Mouse (Mus musculus) liver, postnatal 0 days (tissue): ENCODE results near the gene Gamt. TPM values are rescaled to one million over a fixed set of nuclear protein-coding genes. Genes with fewer than 3 reads are reported as not detected.

Source experiments
- ATAC-seq: fragments of 200-750 bp; cut with Nextera tagmentation; 2 replicates; pipeline ENCODE4 v1.8.0; 2017; ENCODE audit warnings: mild to moderate bottlenecking, moderate library complexity
- DNase-seq: peaks from one replicate; pipeline ENCODE4 v3.0.0-alpha.2; 2016
- H3K27ac ChIP-seq: fragments of 300-500 bp; sonication (generic); 2 replicates; pipeline ENCODE4 v1.5.1; 2014; ENCODE audit warnings: antibody characterized with exemption, moderate library complexity, mild to moderate bottlenecking, low read depth
- H3K27me3 ChIP-seq: fragments of 300-500 bp; sonication (generic); 2 replicates; pipeline ENCODE4 v1.6.1; 2014; ENCODE audit warnings: low read length, control low read depth, mixed read lengths; ENCODE audit not compliant: insufficient read depth
- H3K36me3 ChIP-seq: fragments of 300-500 bp; sonication (generic); replicated peaks from 2 replicates; pipeline ENCODE4 v1.6.1; 2014; ENCODE audit warnings: mild to moderate bottlenecking, control low read depth, low read length, moderate library complexity, mixed read lengths; ENCODE audit not compliant: insufficient read depth
- H3K4me1 ChIP-seq: fragments of 300-500 bp; sonication (generic); 2 replicates; pipeline ENCODE4 v1.6.1; 2014; ENCODE audit warnings: antibody characterized with exemption, mild to moderate bottlenecking, control low read depth; ENCODE audit not compliant: insufficient read depth
- H3K4me2 ChIP-seq: fragments of 300-500 bp; sonication (generic); 2 replicates; pipeline ENCODE4 v1.6.1; 2014; ENCODE audit warnings: low read depth, mild to moderate bottlenecking, low read length, moderate library complexity, mixed read lengths
- H3K4me3 ChIP-seq: fragments of 300-500 bp; sonication (generic); 2 replicates; pipeline ENCODE4 v1.5.1; 2014; ENCODE audit warnings: low read depth, low read length
- H3K9ac ChIP-seq: fragments of 300-500 bp; sonication (generic); replicated peaks from 2 replicates; pipeline ENCODE4 v1.6.1; 2014; ENCODE audit warnings: mild to moderate bottlenecking, moderate library complexity
- H3K9me3 ChIP-seq: fragments of 300-500 bp; sonication (generic); 2 replicates; pipeline ENCODE4 v1.6.1; 2016; ENCODE audit warnings: mild to moderate bottlenecking, control low read depth, low read length, mixed read lengths
- CTCF ChIP-seq: sonication (generic); IDR thresholded peaks from 2 replicates; pipeline ENCODE4 v1.5.1; 2016; ENCODE audit warnings: antibody characterized with exemption, low read depth
- EP300 ChIP-seq: IDR thresholded peaks from 2 replicates; pipeline ENCODE4 v1.6.1; 2016; ENCODE audit warnings: antibody characterized with exemption, low read depth, mild to moderate bottlenecking
- WGBS: fragments of 180-500 bp; shearing (Covaris S2); extraction: QIAGEN DNeasy Blood & Tissue Kit; methylation state at CpG from one replicate; pipeline ENCODE4 v1.1.7; 2014; ENCODE audit not compliant: insufficient replicate concordance; 5-methylcytosine and 5-hydroxymethylcytosine counted together
- microRNA-seq: library from miRNA; unstranded; fragments of <30 nt; microRNA quantifications from one replicate; pipeline ENCODE4, GENCODE M21; 2016
- polyA plus RNA-seq: library from polyadenylated mRNA; unstranded; fragments of >200 nt; fragmentation: Nextera tagmentation; extraction: Ambion mirVana; gene quantifications from 2 replicates; pipeline ENCODE4 v1.2.1, GENCODE M21; 2015

Gene Gamt
- polyA plus RNA-seq, 1 experiment from 2014 or later, result 93.9 TPM

- DNase-seq, result no peak
- H3K27ac ChIP-seq, result no peak overlapping the region
- H3K9me3 ChIP-seq, result no peaks in the 10 kb centered on the region
- no peak overlapping the region for H3K9ac ChIP-seq
- H3K27me3 ChIP-seq, result no peaks in the 10 kb centered on the region
- no peak overlapping the region for H3K4me3 ChIP-seq
- no peak for TF ChIP-seq CTCF
- TF ChIP-seq EP300, result no peak
- H3K36me3 ChIP-seq, result no peaks in the 10 kb centered on the region
- ATAC-seq, result no peak
- WGBS, result 46% methylated on average over 24 of the region's 24 CpGs
- no peak overlapping the region for H3K4me2 ChIP-seq
- no peaks in the 10 kb centered on the region for H3K4me1 ChIP-seq
Measured at GRCm38 (mm10) chr10:80208841-80209371, 51.9 kb downstream of the Gamt start.

- Histone ChIP-seq H3K27me3 (no peaks in the 10 kb centered on the region), H3K4me2 (no peak overlapping the region), H3K4me1 (no peaks in the 10 kb centered on the region), H3K4me3 (no peak overlapping the region), H3K27ac (no peak overlapping the region), H3K9me3 (no peaks in the 10 kb centered on the region), H3K36me3 (no peaks in the 10 kb centered on the region), H3K9ac (no peak overlapping the region)
- WGBS, result 74% methylated on average over 4 of the region's 4 CpGs
- no peak for TF ChIP-seq EP300
- TF ChIP-seq CTCF, result no peak
- ATAC-seq (no peak), DNase-seq (no peak)
Measured at GRCm38 (mm10) chr10:80208248-80208647, 52.6 kb downstream of the Gamt start.

Small RNAs within 50 kb of the gene (microRNA-seq; reads per million reads assigned to microRNA genes)
- not detected for gene Mir6911

Other genes starting within 250 kb of the Gamt start
- 12.1 and 14.2 TPM in 2 replicates for gene Arhgap45, start 244.4 kb downstream of the Gamt start, polyA plus RNA-seq
- 57.0 and 58.3 TPM in 2 replicates for gene Polr2e, start 221.2 kb downstream of the Gamt start, polyA plus RNA-seq
- 537 and 560 TPM in 2 replicates for gene Gpx4, start 213.8 kb downstream of the Gamt start, polyA plus RNA-seq
- gene Sbno2, start 155.4 kb downstream of the Gamt start, polyA plus RNA-seq, result 7.4 and 8.7 TPM in 2 replicates
- 9.1 and 11.2 TPM in 2 replicates for gene Stk11, start 145.2 kb downstream of the Gamt start, polyA plus RNA-seq
- gene Atp5d, start 122.4 kb downstream of the Gamt start, polyA plus RNA-seq, result 537 and 576 TPM in 2 replicates
- 0.11 and 0.18 TPM in 2 replicates for gene Cbarp, start 120.2 kb downstream of the Gamt start, polyA plus RNA-seq
- gene Midn, start 112.7 kb downstream of the Gamt start, polyA plus RNA-seq, result 3.0 and 4.3 TPM in 2 replicates
- gene Cirbp, start 95.0 kb downstream of the Gamt start, polyA plus RNA-seq, result 87.0 and 93.3 TPM in 2 replicates
- 6.7 and 6.8 TPM in 2 replicates for gene 1600002K03Rik, start 88.1 kb downstream of the Gamt start, polyA plus RNA-seq
- 0.15 and 0.18 TPM in 2 replicates for gene Efna2, start 81.5 kb downstream of the Gamt start, polyA plus RNA-seq
- 9.8 and 13.3 TPM in 2 replicates for gene Mum1, start 34.6 kb downstream of the Gamt start, polyA plus RNA-seq
- gene Ndufs7, start 11.9 kb downstream of the Gamt start, polyA plus RNA-seq, result 313 and 321 TPM in 2 replicates
- gene Dazap1, start 474 bp upstream of the Gamt start, polyA plus RNA-seq, result 19.5 and 21.8 TPM in 2 replicates
- 453 and 466 TPM in 2 replicates for gene Rps15, start 31.4 kb upstream of the Gamt start, polyA plus RNA-seq
- 0.05 and 0.20 TPM in 2 replicates for gene Apc2, start 35.0 kb upstream of the Gamt start, polyA plus RNA-seq
- gene 2310011J03Rik, start 59.5 kb upstream of the Gamt start, polyA plus RNA-seq, result 25.5 and 27.4 TPM in 2 replicates
- gene Pcsk4, start 68.5 kb upstream of the Gamt start, polyA plus RNA-seq, result 5.6 TPM in 2 replicates
- 167 and 174 TPM in 2 replicates for gene Reep6, start 68.9 kb upstream of the Gamt start, polyA plus RNA-seq
- 1.5 and 1.8 TPM in 2 replicates for gene Adamtsl5, start 87.4 kb upstream of the Gamt start, polyA plus RNA-seq
- 0.08 and 0.20 TPM in 2 replicates for gene Plk5, start 95.4 kb upstream of the Gamt start, polyA plus RNA-seq
- 0.72 and 0.99 TPM in 2 replicates for gene Mex3d, start 126.6 kb upstream of the Gamt start, polyA plus RNA-seq
- gene Mbd3, start 138.5 kb upstream of the Gamt start, polyA plus RNA-seq, result 33.4 and 33.5 TPM in 2 replicates
- 753 and 771 TPM in 2 replicates for gene Uqcr11, start 145.8 kb upstream of the Gamt start, polyA plus RNA-seq
- 28.2 and 29.5 TPM in 2 replicates for gene Tcf3, start 172.6 kb upstream of the Gamt start, polyA plus RNA-seq
- not detected in 2 replicates for gene Onecut3, start 233.8 kb upstream of the Gamt start, polyA plus RNA-seq